Mouse (Mus musculus) neural tube, postnatal 0 days (tissue): ENCODE data around the gene Mrps34. TPM values are rescaled to one million over a fixed set of nuclear protein-coding genes. Genes with fewer than 3 reads are reported as not detected.

Source experiments
- polyA plus RNA-seq: library from polyadenylated mRNA; unstranded; fragments of >200 nt; fragmentation: Nextera tagmentation; extraction: Ambion mirVana; gene quantifications from 2 replicates; pipeline ENCODE4 v1.2.1, GENCODE M21; 2015

Mrps34 gene
- polyA plus RNA-seq = 131 and 137 TPM in 2 replicates

DNA sequence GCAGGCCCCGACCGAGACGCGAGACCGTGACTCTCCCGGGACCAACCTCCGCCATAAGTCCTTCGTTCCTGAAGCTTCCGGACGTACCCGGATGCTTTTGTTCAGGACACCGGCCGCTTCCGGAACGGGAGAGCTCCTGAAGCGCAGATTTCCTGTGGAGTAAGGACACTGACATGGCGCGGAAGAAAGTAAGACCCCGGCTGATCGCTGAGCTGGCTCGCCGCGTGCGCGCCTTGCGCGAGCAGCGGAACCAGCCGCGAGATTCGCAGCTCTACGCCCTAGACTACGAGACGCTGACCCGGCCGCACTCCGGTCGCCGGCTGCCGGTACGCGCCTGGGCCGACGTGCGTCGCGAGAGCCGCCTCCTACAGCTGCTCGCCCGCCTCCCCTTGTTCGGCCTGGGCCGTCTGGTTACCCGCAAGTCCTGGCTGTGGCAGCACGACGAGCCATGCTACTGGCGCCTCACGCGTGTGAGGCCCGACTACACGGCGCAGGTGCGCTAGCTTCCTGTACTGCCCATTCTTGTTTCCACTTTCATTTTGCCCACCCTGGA, at the start of gene Mrps34, which contains the start of gene Eme2:
Mrps34 (plus strand) TSS at position 122 of the 553 bp plus-strand sequence.
Eme2 (minus strand) TSS at position 93 of the 553 bp plus-strand sequence.

DNA sequence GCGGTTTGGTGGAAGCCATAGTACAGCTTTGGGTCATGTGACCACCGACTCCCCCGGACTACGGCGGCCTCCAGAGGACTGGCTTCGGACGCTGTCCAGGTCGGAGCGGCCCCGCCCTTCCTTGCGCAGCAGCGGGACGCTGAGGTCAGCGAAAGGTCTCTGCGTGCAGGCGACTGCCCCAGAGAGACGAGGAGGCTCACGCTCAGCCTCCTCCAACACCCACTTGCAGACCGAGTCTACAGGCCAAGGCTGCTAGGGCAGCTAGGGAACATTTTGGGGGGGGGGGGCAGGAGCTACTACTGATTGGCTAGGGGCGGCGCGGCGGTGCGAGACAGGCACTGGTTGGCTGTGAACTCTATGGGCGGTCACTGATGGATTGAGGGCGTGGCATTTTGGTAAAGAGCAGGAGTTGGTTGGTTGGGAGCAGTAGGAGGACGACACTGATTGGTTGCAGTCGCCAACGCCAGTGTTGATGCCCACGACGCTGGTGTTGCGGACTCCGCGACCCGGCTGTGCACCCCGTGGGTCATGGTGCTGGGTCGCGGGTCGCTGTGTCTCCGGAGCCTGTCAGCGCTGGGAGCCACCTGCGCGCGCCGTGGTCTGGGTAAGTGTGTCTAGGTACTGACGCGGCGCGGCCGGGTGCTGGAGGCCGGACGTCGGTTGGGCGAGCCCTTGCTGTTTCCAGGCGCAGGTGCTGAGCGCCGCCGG, 44.7 kb upstream of the Mrps34 start, which contains the start of gene Fahd1:
Fahd1 (minus strand) TSS at position 300 of the 708 bp plus-strand sequence.

DNA sequence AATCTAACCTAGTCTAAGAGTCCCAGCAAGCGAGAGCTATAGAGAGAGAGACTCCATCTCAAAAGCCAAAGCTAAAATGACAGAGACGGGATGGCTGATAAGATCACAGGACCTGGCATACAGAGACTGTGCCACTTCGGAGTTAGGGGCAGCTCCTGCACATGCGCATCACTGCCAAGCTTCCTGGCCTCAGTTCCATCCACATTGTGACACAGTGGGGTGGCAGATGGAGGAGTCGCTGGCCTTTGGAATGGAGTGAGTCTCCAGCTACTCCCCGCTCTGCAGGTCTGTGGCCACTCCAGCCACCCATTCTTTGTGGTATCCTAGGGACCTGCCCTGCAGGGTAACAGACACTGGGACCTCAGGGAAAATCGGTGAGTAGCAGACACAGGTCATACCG, 29.1 kb upstream of the Mrps34 start, which contains the start of gene Igfals:
Igfals (plus strand) TSS at position 222 of the 400 bp plus-strand sequence.

DNA sequence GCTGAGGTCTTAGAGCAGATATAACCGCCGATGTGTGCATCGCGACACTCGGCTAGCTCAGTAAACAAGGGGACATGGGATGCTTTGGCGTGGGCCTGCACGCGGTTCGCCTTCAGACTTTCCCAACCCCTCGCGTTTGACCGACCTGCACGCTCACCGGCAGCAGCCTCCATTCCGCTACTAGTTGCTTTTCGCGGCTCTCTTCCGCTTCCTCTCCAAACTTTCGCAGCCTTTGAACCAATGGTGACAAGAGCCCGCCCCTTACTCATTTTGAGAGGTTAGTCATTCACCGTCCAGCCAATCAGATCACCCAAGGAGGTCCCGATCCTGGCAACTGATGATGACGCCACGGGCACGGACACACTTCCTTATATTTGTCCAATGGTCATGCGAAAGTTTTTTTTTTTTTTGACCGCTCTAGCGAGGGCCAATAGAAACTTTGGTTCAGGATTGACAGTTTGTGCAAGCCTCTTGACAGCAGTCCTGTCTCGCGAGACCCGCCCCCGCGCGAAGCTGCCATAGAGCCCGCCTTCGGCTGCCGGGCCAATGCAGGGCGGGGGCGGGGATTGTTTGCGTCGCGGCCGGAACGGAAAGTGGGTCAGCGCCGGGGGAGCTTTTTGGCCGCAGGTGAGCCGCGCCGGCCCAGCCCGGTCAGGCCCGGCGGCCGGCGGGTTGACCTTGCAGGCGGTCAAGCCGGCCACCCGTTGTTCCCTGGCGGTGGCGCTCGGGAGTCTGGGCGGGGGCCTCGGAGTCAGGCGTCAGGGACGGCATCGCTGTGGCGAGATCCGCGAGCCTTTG, 8.6 kb upstream of the Mrps34 start, which contains the start of the genes Nubp2 and Spsb3:
Nubp2 (minus strand) TSS at position 216 of the 798 bp plus-strand sequence.
Spsb3 (plus strand) TSS at position 510 of the 798 bp plus-strand sequence.

DNA sequence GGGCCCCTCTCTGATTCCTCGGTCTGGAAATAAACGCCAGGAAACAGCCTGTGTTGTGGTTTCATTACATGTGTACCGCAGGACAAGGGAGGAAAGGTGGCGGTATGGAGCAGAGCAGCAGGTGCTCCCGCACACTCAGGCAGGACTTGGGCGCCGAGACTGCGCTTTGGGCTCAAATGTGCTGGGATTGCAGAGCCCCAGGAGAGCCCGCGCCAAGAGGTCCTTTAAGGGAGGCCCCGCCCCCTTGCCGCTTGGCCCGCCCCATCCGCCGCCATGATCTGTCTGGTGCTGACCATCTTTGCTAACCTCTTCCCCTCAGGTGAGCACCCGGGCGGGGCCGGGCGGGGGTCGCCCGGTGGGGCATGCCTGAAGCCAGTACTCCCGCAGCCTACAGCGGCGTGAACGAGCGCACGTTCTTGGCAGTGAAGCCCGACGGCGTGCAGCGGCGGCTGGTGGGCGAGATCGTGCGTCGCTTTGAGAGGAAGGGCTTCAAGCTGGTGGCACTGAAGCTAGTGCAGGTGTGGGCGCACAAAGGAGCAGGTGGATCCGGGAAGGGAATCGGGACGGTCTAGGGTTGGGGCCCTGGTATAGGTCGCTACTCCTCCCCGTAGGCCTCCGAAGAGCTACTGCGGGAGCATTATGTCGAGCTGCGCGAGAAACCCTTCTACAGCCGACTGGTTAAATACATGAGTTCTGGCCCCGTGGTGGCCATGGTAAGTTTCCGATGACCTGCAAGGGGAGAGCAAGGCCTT, 1.5 kb downstream of the Mrps34 start, which contains the start of gene Nme3:
Nme3 (plus strand) TSS at position 260 of the 752 bp plus-strand sequence.

DNA sequence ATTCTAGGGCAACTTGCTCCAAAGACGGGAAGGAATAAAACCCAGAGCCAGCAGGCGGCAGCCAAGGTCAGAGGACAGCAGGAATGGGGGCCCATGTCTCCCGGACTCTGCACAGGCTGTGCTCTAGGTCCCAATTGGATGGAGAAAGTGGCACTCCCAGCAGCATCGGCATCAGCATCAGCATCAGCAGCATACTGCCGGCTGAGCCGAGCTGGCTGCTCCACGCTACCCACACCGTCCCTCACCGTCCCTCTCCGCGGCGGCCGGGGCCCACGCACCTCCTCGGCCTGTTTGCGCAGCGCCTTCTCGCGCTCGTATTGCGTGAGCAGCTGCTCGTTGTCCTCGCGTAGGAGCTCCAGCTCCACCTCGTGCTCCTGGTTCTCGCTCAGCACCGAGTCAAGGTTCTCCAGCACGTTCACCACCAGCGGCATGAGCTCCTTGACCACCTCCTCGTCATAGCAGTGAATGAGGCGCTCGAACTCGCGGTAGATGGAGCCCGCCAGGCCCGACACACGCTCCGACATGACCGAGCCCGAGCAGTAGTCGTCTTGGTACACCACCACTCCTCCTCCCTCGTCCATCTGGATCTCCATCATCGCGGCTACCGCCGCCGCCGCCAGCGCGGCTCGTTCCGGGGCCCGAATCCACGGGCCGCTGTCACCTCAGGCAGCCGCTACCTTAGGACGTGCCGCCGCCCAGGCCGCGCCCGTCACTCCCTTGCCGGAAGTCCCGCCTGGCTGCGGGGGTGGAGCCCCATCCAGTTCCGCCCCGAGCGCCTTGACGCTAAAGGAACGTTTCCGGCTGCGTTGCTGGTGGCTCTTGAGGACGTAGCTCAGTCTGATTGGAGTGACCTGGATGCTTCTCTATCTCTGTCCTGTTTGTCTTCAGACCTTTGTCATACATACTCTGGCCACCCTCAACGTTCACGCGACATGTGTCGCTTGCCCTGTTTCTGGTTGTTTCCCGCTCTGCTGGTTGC, 41.6 kb downstream of the Mrps34 start, which contains the start of gene Mapk8ip3:
Mapk8ip3 (minus strand) TSS at position 719 of the 979 bp plus-strand sequence.

Other genes with a start within 250 kb of the Mrps34 start
- 82.2 and 84.4 TPM in 2 replicates for gene Slc9a3r2, start 244.8 kb upstream of the Mrps34 start, polyA plus RNA-seq
- gene Npw, start 236.7 kb upstream of the Mrps34 start, polyA plus RNA-seq = 0.93 and 1.2 TPM in 2 replicates
- gene Zfp598, start 225.4 kb upstream of the Mrps34 start, polyA plus RNA-seq = 13.9 and 18.2 TPM in 2 replicates
- 269 and 290 TPM in 2 replicates for gene Syngr3, start 205.2 kb upstream of the Mrps34 start, polyA plus RNA-seq
- gene Gfer, start 199.0 kb upstream of the Mrps34 start, polyA plus RNA-seq = 38.1 and 38.9 TPM in 2 replicates
- 1.7 and 2.3 TPM in 2 replicates for gene Noxo1, start 198.9 kb upstream of the Mrps34 start, polyA plus RNA-seq
- gene Tbl3, start 187.5 kb upstream of the Mrps34 start, polyA plus RNA-seq = 43.3 and 47.7 TPM in 2 replicates
- not detected in 2 replicates for gene Rnf151, start 177.1 kb upstream of the Mrps34 start, polyA plus RNA-seq
- 836 and 837 TPM in 2 replicates for gene Rps2, start 177.0 kb upstream of the Mrps34 start, polyA plus RNA-seq
- 375 and 378 TPM in 2 replicates for gene Ndufb10, start 170.6 kb upstream of the Mrps34 start, polyA plus RNA-seq
- gene Rpl3l, start 167.3 kb upstream of the Mrps34 start, polyA plus RNA-seq = 0.27 and 0.40 TPM in 2 replicates
- gene Msrb1, start 158.5 kb upstream of the Mrps34 start, polyA plus RNA-seq = 24.4 and 29.7 TPM in 2 replicates
- gene Hs3st6, start 142.1 kb upstream of the Mrps34 start, polyA plus RNA-seq = 0.20 and 0.57 TPM in 2 replicates
- not detected in 2 replicates for gene Meiob, start 90.8 kb upstream of the Mrps34 start, polyA plus RNA-seq
- 101 and 108 TPM in 2 replicates for gene Hagh, start 55.0 kb upstream of the Mrps34 start, polyA plus RNA-seq
- 28.1 and 29.5 TPM in 2 replicates for gene Fahd1, start 44.8 kb upstream of the Mrps34 start, polyA plus RNA-seq
- 0.25 and 0.35 TPM in 2 replicates for gene Igfals, start 29.1 kb upstream of the Mrps34 start, polyA plus RNA-seq
- 61.6 and 67.5 TPM in 2 replicates for gene Nubp2, start 8.8 kb upstream of the Mrps34 start, polyA plus RNA-seq
- 85.2 and 90.4 TPM in 2 replicates for gene Spsb3, start 8.5 kb upstream of the Mrps34 start, polyA plus RNA-seq
- gene Eme2, start within 50 bp of the Mrps34 start, polyA plus RNA-seq = 28.3 and 29.9 TPM in 2 replicates
- 123 TPM in 2 replicates for gene Nme3, start 1.4 kb downstream of the Mrps34 start, polyA plus RNA-seq
- 58.6 and 70.9 TPM in 2 replicates for gene Mapk8ip3, start 41.9 kb downstream of the Mrps34 start, polyA plus RNA-seq
- gene Jpt2, start 65.6 kb downstream of the Mrps34 start, polyA plus RNA-seq = 43.4 and 45.3 TPM in 2 replicates
- 5.0 and 5.6 TPM in 2 replicates for gene Cramp1l, start 120.7 kb downstream of the Mrps34 start, polyA plus RNA-seq
- gene Ift140, start 121.0 kb downstream of the Mrps34 start, polyA plus RNA-seq = 10.6 and 12.1 TPM in 2 replicates
- 10.5 and 10.7 TPM in 2 replicates for gene Tmem204, start 188.5 kb downstream of the Mrps34 start, polyA plus RNA-seq
- 38.9 and 43.9 TPM in 2 replicates for gene Telo2, start 220.9 kb downstream of the Mrps34 start, polyA plus RNA-seq
- 0.50 and 0.94 TPM in 2 replicates for gene Ptx4, start 225.6 kb downstream of the Mrps34 start, polyA plus RNA-seq
- gene Clcn7, start 238.3 kb downstream of the Mrps34 start, polyA plus RNA-seq = 19.8 and 20.7 TPM in 2 replicates